Mouse (Mus musculus) v-Abl transformed pro-B cells (cell line): ENCODE results near the gene Fbxo11.
"Not testable (repeated sequence)": the region's sequence is repeated elsewhere in the genome, so short reads cannot be mapped to it uniquely, and the experiment has no call there.

Experiments
- in situ Hi-C, 2 experiments: fragments of 400-800 bp; cut with MboI; formaldehyde crosslinking; loops; one replicate each; pipeline ENCODE4 v1.15.1; 2025; ENCODE audit not compliant: unreplicated experiment in 2 of 2

Fbxo11 gene

DNA sequence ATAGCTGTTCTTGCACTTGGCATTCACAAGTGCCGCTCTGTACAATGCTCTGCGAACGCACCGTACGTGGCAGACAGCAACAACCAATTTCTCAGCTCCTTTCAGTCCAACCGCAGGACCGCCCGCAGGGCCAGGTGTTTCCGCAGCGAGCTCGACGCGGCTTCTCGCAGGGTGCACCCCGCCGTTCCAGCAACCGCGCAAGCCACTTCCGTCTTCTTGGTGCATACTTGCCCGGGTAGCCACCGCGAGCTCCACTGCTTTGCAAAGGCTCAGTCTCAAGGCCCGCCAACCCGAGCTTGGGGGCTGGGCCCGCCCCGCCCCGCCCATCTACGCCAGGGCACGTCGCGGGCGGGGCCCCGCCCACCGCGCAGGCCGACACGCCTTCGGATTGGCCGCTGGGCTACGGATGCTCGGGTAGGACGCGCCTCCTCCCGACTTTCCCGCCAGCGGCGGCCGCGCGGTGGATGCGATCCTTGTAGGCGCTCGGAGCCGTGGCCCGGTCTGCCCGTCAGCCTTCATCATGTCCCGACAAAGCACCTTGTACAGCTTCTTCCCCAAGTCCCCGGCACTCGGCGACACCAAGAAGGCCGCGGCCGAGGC, 90.4 kb downstream of the Fbxo11 start, which contains the start of gene Msh6:
Gene Msh6, plus strand, starts transcription at position 434 of the 600 bp plus-strand sequence.
- in situ Hi-C loops = loop anchor here in 1 of 2 experiments (25.0 kb wide), 2 partner anchors 537 to 687 kb away; partner anchors contain the start of genes Calm2, Stpg4 and Ttc7

DNA sequence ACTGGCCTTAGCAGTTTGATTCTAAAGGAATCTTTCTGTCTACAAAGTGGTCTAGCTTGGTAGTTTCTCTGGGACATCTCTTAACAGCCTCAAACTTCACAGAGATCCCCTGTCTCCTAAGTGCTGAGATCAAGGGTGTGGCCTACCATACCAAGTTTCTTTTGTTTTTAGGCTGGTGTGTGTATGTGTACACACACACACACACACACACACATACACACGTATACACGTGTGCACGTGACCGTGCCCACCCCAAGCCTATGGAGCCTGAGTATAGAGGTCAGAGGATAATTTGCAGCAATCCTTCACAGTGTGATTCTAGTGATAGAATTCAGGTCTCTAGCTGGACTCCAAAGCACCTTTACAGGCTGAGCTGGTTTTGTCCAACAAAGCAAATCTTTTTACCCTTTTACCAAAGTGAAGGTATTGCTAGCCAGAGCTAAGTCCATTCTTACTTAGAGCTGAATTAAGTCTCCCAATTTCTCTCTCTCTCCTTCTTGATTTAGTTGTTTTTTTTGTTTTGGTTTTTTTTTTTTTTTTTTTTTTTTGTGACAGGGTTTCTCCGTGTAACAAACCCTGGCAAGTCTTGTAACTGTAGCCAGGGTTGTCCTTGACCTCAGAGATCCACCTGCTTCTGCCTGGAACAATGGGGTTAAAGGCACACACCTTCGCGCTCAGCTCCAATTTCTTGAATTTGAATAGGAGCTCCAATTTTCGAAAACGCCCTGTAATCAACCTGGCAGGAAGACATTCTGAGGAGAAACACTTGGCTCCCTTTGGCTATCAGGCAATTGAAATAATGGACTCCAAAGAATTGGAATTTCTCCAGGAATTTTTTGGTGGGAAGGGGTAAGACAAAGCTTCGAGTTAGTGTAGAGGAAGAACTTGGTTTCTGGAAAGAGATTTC, 91.6 kb downstream of the Fbxo11 start:
- in situ Hi-C loops = no loop called here

DNA sequence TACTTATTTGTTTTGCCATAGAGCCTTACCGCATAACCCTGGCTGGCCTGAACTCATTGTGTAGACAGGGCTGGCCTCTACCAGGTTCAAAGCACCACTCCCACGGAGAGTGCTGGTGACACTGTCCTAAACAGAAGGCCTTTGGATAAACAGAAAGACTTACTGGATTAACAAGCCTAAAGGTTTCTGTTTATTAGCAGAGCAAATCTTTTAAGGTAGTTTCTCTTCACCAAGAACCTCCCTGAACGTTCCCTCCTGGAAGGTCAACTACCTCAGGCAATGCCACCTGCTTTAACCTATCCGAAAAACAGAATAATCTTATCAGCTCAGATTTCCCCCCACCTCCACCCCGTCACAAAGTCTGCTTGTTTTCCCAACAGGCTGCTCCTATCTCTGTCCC, 92.2 kb downstream of the Fbxo11 start:
- in situ Hi-C loops = no loop called here

DNA sequence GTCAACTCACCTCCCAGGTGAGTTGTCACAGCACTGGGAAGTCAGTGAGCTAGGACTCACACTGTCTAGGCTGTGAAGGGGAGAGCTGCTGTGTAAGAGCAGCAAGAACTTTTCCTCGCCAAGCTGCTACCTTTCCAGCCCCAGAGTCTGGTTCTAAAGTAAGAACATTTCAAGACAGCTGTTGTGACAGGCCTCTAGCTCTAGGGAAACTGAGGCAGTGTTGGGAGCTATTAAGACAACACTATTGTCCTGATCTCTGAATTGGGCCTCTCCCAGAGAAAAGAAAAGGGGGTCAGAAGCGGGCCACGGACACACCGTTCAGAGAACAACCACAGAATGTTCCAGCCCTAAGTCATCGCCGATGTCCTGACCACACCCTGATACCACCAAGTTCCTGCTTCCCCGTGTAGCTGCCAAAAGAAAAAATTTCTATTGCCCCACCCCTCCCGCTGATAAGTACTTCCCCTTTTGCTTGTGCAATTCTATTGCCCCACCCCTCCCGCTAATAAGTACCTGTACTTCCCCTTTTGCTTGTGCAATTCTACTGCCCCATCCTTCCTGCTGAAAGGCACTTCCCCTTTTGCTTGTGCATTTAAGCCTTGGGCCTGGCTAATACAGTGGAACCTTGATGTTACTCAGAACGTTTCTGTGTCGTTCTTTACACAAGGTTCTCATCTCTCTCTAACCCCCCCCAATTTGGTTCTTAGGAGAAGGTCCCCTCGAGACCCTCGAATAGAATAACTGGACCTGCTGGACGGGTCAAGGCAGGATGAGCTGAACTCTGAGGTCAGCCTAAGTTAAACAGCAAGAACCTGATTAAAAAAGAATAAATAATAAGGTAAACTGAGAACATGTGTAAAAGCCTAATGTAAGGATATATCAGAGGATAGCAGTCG, 93.1 kb downstream of the Fbxo11 start:
- in situ Hi-C loops = not testable (repeated sequence)

DNA sequence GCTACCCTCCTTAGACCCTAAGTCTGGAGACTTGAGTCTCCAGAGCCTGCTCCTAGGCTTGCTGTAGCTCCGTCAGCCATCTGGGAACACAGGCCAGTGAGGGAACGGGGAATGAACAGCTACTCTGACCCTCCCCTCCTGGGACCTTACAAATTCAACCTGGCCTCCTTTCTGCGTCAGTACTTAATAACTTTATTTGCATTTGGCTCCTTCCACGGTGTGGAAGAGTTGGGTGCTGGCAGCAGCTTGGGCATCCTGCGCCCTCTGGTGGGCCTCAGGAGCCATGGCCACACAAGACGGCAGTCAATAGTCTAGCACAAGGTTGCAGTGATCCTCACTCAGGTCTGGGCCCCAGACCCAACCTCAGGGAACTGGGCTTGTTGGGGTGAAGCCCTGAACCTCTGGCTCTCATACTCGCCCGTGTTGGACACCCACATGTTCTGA, 96.6 kb downstream of the Fbxo11 start:
- in situ Hi-C loops = not testable (repeated sequence)

DNA sequence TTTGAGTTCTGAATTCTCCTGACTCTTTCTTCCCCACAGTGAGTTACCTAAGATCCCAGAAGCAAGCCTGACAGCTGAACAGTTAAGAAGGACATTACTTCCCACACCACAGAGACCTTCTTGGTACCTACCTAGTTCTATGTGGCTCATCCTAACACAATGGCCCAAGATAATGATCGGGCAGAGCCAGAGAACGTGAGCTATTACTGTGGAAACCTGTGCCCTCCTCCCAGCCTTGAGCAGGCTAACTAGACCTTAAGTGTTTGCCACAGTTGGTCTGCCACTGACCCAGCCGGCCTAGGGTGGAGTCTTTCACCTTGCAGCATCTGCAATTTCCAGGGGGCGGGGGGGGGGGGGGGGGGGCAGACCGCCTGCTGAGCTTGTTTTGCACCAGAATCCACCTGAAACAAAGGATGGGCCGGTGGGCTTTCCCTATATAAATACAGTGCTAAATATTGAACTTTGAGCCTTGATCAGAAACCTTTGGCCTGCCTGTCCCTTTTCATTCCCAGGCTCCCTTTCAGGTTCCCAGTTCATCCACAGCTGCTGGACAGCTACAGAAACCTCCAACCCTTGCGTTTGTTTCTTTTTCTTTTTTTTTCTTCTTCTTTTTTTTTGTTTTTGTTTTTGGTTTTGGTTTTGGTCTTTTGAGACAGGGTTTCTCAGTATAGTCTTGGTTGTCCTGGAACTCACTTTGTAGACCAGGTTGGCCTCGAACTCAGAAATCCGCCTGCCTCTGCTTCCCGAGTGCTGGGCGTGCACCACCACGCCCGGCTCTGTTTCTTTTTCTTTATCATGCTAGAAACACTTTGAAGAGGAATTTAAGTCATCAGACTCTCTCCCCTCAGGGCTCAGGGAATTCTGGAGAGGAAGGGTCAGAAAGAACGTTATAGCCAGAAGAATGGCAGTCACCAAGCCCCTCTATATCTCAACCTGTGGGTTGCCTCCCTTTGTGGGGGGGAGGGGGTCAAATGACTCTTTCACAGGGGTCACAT, 101.7 kb downstream of the Fbxo11 start:
- in situ Hi-C loops = no loop called here

DNA sequence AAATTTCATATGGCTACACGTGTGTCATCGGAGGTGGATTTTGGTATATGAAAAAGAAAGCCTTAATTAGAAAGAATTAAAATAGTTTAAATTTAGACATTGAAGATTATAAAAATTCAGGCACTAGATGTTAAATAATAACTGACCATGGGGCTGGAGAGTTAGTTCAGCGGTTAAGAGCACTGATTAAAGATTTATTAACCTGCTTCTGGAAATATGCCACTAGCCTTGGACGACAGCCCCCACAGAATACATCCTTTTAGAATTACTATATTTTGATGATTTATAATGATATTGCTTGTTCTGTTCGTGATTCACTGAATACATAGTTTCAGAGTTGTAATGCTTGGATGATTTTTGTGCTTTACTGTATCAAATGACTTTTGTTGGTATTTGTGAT, 105.2 kb downstream of the Fbxo11 start:
- in situ Hi-C loops = not testable (repeated sequence)

DNA sequence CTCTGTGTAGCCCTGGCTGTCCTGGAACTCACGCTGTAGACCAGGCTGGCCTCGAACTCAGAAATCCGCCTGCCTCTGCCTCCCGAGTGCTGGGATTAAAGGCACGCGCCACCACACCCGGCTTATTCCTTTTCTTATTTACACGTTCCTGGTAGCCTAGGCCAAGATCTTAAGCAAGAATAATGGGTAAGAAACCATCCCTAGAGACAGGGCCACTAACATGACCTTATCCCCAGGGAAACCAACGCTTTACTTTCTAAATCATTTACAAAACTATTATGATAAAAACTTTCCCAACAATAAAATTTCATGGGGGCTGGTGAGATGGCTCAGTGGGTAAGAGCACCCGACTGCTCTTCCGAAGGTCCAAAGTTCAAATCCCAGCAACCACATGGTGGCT, 105.7 kb downstream of the Fbxo11 start:
- in situ Hi-C loops = not testable (repeated sequence)

DNA sequence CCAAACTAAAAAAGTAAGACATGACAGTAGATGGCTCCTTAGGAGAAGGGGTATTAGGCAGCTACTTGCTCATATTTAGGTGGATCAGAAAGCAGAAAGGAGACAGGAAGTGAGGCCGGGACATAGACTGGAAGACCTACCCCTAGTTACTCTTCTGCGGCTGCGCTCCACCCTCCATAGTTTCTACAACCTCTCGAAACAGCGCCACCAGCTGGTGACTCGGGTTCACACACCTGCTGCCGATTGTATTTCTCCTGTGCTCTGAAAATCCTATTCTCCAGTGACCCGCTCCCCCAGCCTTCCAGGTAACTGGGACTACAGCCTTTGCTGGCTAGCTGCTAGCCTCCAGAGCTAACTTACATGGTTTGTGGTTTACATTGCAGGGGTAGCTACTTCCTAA, 106.8 kb downstream of the Fbxo11 start:
- in situ Hi-C loops = no loop called here

DNA sequence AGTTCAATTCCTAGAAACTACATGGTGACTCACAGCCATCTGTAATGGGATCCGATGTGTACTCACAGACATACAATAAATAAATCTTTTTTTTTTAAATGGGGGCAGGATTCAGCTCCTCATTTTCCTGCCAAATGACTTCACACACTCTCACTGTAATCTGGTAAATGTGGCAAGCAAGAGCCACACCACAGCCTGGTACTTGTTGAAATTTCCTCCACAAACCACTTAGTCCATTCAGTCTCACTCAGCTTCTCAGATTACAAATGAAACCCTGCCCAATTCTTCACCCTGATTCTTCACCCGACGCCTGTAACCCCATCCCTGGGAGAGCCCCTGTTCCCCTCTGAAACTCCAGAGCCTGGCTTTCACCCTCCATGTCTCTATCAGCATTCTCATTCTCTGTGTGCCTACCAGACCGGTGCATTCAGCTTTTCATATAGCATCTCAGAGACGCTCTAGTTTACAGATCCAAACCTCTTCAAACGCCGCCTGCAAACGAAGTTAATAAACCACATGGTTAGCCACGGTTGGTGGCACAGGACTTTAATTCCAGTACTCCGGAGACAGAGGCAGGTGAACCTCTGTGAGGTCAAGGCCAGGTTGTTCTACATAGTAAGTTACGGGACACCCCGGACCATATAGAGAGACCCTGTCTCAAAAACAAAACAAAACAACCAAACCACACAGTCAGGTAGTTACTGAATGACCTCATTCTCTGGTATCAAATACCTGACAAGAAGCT, 107.8 kb downstream of the Fbxo11 start:
- in situ Hi-C loops = no loop called here

DNA sequence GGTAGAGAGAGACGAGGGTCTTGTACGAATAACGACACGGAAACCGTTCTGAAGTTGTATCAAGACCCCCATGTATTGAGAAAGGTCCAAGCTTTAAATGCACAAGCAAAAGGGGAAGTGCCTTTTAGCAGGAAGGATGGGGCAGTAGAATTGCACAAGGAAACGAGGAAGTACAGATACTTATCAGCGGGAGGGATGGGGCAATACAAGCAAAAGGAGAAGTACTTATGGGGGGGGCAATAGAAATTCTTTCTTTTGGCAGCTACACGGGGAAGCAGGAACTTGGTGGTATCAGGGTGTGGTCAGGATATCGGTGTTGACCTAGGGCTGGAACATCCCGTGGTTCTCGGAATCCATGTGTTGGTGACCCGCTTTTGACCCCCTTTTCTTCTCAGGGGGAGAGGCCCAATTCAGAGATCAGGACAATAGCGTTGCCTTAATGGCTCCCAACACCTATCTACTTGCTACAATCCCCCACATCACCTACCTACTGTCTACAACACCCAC, 110.4 kb downstream of the Fbxo11 start:
- in situ Hi-C loops = loop anchor here in 1 of 2 experiments (5.0 kb wide), 1 partner anchor 267 kb away; no protein-coding TSS in a partner anchor

DNA sequence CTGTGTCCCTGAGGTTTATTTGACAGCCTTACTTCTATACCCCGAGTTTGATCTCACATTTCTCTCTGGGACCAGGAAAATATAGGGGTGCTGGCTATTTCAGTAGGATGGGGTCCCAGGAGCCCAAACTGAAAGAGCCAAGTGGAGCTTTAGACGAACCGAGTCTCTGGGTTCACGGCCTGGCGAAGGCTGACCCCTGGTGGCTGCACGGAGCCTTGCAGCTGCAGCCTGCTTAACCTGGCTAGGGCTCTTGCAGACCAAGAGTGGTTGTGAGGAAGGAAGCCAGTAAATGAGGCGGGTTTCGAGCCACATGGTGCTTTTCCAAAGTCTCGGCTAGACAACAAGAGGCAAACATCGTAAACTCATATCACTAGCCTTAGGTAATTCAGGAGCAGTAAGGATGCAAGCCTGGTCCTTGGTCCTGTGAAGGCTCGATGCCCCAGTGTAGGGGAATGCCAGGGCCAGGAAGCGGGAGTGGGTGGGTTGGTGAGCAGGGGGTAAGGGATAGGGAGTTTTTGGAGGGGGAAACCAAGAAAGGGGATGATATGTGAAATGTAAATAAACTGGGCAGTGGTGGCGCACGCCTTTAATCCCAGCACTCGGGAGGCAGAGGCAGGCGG, 116.0 kb downstream of the Fbxo11 start:
- in situ Hi-C loops = loop anchor here (5.0 to 25.0 kb wide), 3 partner anchors 67 to 637 kb away; no protein-coding TSS in a partner anchor
